Mouse (Mus musculus) midbrain, embryonic 11.5 days (tissue): ENCODE data around the gene Zswim3. TPM values are rescaled to one million over a fixed set of nuclear protein-coding genes. Genes with fewer than 3 reads are reported as not detected.
A peak's percentile ranks its signal among the peaks of the same experiment; 100 is the strongest.

Experiments used
- ATAC-seq: fragments of 200-750 bp; cut with Nextera tagmentation; 2 replicates; pipeline ENCODE4 v1.8.0; 2017; ENCODE audit warnings: moderate TSS enrichment, moderate library complexity; ENCODE audit not compliant: low FRiP score
- DNase-seq: peaks from one replicate; pipeline ENCODE4 v3.0.0; 2015; ENCODE audit warnings: low spot score; ENCODE audit errors: missing footprints
- H3K27ac ChIP-seq: fragments of 300-500 bp; sonication (generic); 2 replicates; pipeline ENCODE4 v1.5.1; 2014; ENCODE audit warnings: low read depth, low read length
- H3K27me3 ChIP-seq: fragments of 300-500 bp; sonication (generic); 2 replicates; pipeline ENCODE4 v1.6.1; 2014; ENCODE audit warnings: mild to moderate bottlenecking, low read length, moderate library complexity, mixed read lengths; ENCODE audit not compliant: control insufficient read depth, insufficient read depth
- H3K36me3 ChIP-seq: fragments of 300-500 bp; sonication (generic); 2 replicates; pipeline ENCODE4 v1.6.1; 2014; ENCODE audit warnings: mild to moderate bottlenecking, low read length, moderate library complexity, mixed read lengths; ENCODE audit not compliant: control insufficient read depth, insufficient read depth
- H3K4me1 ChIP-seq: fragments of 300-500 bp; sonication (generic); 2 replicates; pipeline ENCODE4 v1.6.1; 2014; ENCODE audit warnings: low read length; ENCODE audit not compliant: control insufficient read depth, insufficient read depth
- H3K4me2 ChIP-seq: fragments of 300-500 bp; sonication (generic); 2 replicates; pipeline ENCODE4 v1.6.1; 2014; ENCODE audit warnings: mild to moderate bottlenecking, moderate library complexity
- H3K4me3 ChIP-seq: fragments of 300-500 bp; sonication (generic); 2 replicates; pipeline ENCODE4 v1.5.1; 2014; ENCODE audit warnings: low read depth, low read length
- H3K9ac ChIP-seq: fragments of 300-500 bp; sonication (generic); 2 replicates; pipeline ENCODE4 v1.6.1; 2014; ENCODE audit warnings: low read length
- H3K9me3 ChIP-seq: fragments of 300-500 bp; sonication (generic); 2 replicates; pipeline ENCODE4 v1.6.1; 2016; ENCODE audit warnings: low read length; ENCODE audit not compliant: control insufficient read depth
- WGBS: fragments of 180-500 bp; shearing (Covaris S2); extraction: QIAGEN DNeasy Blood & Tissue Kit; methylation state at CpG from one replicate; pipeline ENCODE4 v1.1.7; 2014; 5-methylcytosine and 5-hydroxymethylcytosine counted together
- polyA plus RNA-seq: library from polyadenylated mRNA; unstranded; fragments of >200 nt; fragmentation: Nextera tagmentation; extraction: Ambion mirVana; gene quantifications from 2 replicates; pipeline ENCODE4 v1.2.1, GENCODE M21; 2014

Gene Zswim3
- 11.4 and 12.6 TPM in 2 replicates for polyA plus RNA-seq

DNA sequence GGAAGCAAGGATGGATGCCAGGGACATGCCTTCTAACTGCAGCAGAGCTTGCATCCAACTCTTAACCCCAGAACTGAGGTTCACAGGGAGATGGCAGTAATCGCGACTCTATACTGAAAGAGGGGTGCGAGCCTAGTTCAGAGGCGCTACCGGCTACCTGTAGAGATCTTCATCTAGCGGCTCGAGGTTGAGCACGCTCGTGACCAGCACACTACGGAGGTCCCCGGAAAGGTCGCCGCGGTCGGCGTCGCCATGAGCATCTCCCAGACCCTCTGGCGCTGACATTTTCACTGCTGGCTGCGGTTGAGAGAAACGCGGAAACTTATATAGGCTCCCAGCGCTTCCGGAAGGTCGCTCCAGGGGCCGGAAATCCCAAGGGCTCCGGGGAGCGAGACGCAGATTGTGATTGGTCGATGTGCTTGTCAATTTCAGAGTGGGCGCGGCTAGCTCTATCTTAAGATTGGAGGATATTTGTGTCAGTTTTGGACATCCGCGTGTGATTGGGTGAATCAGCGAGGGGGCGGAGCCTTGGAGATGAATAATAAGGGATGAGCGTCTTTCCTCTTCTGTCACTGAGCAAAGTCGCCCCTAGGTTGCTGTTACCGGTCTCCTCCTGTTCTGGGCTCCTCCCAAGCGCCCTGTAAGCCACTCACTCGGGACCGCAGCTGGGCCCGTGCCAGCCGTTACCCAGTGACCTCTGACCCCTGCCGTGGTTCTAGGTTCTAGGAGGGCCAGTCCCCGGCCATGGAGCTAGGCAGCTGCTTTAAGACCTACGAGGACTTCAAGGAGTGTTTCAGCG is at the start of gene Zswim3, which contains the start of gene Acot8:
Gene Zswim3 (plus strand): TSS at position 566 of the 799 bp plus-strand sequence.
Gene Acot8 (minus strand): TSS at position 350 of the 799 bp plus-strand sequence.
- Histone ChIP-seq H3K4me3 (peak within 1 kb of the TSS; percentile 84), H3K27me3 (no peaks in the 10 kb centered on the region), H3K36me3 (no peaks in the 10 kb centered on the region), H3K4me1 (peaks cover 7% of the 10 kb centered on the region; the same call in 1 of the 2 replicates), H3K4me2 (peak within 1 kb of the TSS; percentile 72), H3K27ac (peak within 1 kb of the TSS; percentile 23; the same call in 1 of the 2 replicates), H3K9me3 (no peaks in the 10 kb centered on the region), H3K9ac (peak within 1 kb of the TSS; percentile 80)
- 1% methylated on average over 47 of the region's 47 CpGs for WGBS
- ATAC-seq (peak; percentile 97), DNase-seq (peak; percentile 99)

DNA sequence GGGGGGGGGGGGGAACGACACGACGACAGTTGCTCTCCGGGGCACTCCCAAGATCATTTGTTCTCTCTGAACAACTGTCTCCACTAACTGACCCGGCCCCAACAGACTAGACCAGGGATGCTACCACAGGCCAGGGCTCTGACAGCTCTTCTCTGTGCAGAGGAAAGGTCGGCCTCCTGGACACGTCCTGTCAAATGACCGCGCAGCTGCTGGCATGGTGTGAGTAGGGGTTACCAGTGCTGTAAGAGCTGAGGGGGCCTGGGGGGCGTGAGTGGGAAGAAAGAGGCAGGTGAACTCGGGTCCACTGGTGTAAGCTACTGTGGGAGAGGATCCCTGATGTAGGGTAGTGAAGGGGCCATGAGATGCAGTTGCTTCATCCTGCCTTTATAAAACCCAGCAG is 47.1 kb upstream of the Zswim3 start:
- no peak for ATAC-seq
- no peaks in the 10 kb centered on the region for H3K9me3 ChIP-seq
- no peak overlapping the region for H3K4me3 ChIP-seq
- H3K4me1 ChIP-seq = no peaks in the 10 kb centered on the region
- DNase-seq = no peak
- 88% methylated on average over 11 of the region's 11 CpGs for WGBS
- no peaks in the 10 kb centered on the region for H3K27me3 ChIP-seq
- H3K4me2 ChIP-seq = no peak overlapping the region
- no peak overlapping the region for H3K9ac ChIP-seq
- no peak overlapping the region for H3K27ac ChIP-seq
- H3K36me3 ChIP-seq = peaks cover 25% of the 10 kb centered on the region

DNA sequence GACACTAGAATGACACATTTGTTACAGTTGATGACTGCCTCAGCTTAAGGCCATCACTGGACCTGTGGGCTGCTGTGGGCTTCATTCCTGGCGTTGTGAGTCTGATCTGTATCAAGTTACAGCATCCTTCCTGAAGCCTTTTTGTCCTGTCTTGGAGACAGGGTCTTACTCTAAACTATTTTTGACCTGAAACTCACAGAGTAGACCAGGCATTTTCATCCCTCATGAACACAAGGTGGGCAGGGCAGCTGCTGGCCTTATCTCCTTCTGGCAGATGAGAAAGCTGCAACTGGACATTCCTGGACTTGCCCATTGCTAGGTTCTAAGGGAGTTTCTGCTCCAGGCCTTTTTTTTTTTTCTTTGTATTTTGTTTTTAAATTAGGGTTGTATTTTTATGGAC is 46.2 kb upstream of the Zswim3 start:
- ATAC-seq = no peak
- WGBS = 68% methylated on average over 1 of the region's 1 CpGs
- Histone ChIP-seq H3K4me1 (no peaks in the 10 kb centered on the region), H3K9ac (no peak overlapping the region), H3K36me3 (peaks cover 24% of the 10 kb centered on the region), H3K4me3 (no peak overlapping the region), H3K27ac (no peak overlapping the region), H3K9me3 (no peaks in the 10 kb centered on the region), H3K27me3 (no peaks in the 10 kb centered on the region), H3K4me2 (no peak overlapping the region)
- no peak for DNase-seq

- no peaks in the 10 kb centered on the region for H3K4me1 ChIP-seq
- H3K27ac ChIP-seq = no peak overlapping the region
- H3K27me3 ChIP-seq = no peaks in the 10 kb centered on the region
- DNase-seq = no peak
- H3K9me3 ChIP-seq = no peaks in the 10 kb centered on the region
- H3K36me3 ChIP-seq = peaks cover 23% of the 10 kb centered on the region
- no peak for ATAC-seq
- no peak overlapping the region for H3K9ac ChIP-seq
- H3K4me2 ChIP-seq = no peak overlapping the region
- H3K4me3 ChIP-seq = no peak overlapping the region
- whole genome bisulfite sequencing = 91% methylated on average over 4 of the region's 4 CpGs
Observed at GRCm38 (mm10) chr2:164760059-164760833, 44.7 kb upstream of the Zswim3 start.

DNA sequence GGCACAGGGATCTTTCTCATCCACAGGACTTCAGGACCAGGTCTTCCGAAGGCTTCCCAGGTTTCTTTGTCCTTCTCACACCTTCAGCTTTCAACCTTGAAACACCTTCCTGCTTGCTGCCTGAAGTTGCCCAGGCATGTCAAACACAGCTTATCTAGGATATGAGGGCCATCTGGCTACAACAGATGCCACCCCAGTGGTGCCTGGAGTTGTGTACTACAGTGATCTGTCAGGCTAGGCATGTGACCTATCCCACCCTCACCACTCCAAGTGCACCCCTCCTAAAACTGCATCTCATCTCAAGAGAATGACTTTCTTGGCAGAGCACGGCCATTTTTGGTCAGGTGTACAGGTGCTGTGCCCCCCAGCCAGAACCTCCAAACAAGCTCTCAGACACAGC is 43.4 kb upstream of the Zswim3 start:
- ATAC-seq (no peak), DNase-seq (no peak)
- H3K4me1 ChIP-seq = no peaks in the 10 kb centered on the region
- H3K4me3 ChIP-seq = no peak overlapping the region
- 95% methylated on average over 2 of the region's 2 CpGs for WGBS
- no peak overlapping the region for H3K27ac ChIP-seq
- no peaks in the 10 kb centered on the region for H3K9me3 ChIP-seq
- no peaks in the 10 kb centered on the region for H3K27me3 ChIP-seq
- no peak overlapping the region for H3K4me2 ChIP-seq
- no peak overlapping the region for H3K9ac ChIP-seq
- peaks cover 16% of the 10 kb centered on the region for H3K36me3 ChIP-seq

- Histone ChIP-seq H3K27me3 (no peaks in the 10 kb centered on the region), H3K4me1 (no peaks in the 10 kb centered on the region), H3K4me2 (no peak overlapping the region), H3K4me3 (no peak overlapping the region), H3K9me3 (no peaks in the 10 kb centered on the region), H3K9ac (no peak overlapping the region), H3K27ac (no peak overlapping the region), H3K36me3 (peaks cover 12% of the 10 kb centered on the region; the same call in 1 of the 2 replicates)
- WGBS = 95% methylated on average over 4 of the region's 4 CpGs
- DNase-seq = no peak
- ATAC-seq = no peak
Observed at GRCm38 (mm10) chr2:164761971-164762370, 42.9 kb upstream of the Zswim3 start.

DNA sequence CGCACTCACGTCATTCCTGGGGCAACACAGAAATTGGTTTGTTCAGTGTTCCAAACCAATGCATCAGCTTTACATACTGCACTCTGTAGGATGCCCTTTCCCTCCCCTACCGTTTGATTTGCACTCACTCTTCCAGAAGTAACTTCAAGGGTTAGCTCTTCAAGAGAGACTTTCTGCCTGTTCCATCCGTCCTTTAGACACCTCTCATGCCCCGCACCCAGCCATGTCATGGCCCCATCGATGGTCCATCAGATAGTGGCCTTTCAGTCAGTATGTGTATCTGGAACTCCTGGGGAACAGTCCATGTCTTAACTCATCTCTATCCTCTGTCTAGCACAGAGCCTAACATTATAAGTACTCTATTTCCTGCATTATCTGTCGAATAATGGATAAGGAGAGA is 42.3 kb upstream of the Zswim3 start:
- DNase-seq = no peak
- 90% methylated on average over 7 of the region's 7 CpGs for WGBS
- Histone ChIP-seq H3K27me3 (no peaks in the 10 kb centered on the region), H3K27ac (no peak overlapping the region), H3K9me3 (no peaks in the 10 kb centered on the region), H3K4me2 (no peak overlapping the region), H3K36me3 (peaks cover 13% of the 10 kb centered on the region; the same call in 1 of the 2 replicates), H3K4me1 (no peaks in the 10 kb centered on the region), H3K9ac (no peak overlapping the region), H3K4me3 (no peak overlapping the region)
- ATAC-seq = no peak

DNA sequence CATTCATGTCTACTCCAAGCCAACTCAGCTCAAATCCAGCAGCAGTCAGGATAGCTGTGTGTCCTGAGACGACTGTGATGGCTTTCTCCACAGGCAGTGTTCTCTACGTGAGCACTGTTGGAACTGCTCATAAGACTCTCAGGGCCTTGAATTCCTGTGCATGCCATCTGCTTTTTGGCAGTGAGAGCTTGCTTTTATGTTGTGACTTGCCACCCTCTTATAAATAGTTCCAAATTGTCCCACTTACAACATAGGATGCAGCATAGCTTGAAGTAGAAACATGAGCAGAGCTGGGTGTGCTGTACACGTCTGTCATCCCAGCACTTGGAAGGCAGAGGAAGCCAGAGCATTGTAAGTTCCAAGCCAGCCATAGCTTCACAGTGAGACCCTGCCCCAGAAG is 39.1 kb upstream of the Zswim3 start:
- H3K27ac ChIP-seq = no peak overlapping the region
- 75% methylated on average over 3 of the region's 3 CpGs for WGBS
- no peak overlapping the region for H3K4me2 ChIP-seq
- no peak for ATAC-seq
- peaks cover 20% of the 10 kb centered on the region; the same call in 1 of the 2 replicates for H3K36me3 ChIP-seq
- H3K9ac ChIP-seq = no peak overlapping the region
- H3K4me1 ChIP-seq = peaks cover 7% of the 10 kb centered on the region
- H3K27me3 ChIP-seq = no peaks in the 10 kb centered on the region
- H3K9me3 ChIP-seq = no peaks in the 10 kb centered on the region
- H3K4me3 ChIP-seq = no peak overlapping the region
- no peak for DNase-seq
